Mouse (Mus musculus) G1E (cell line): ENCODE measurements around the gene Trim62.

Experiments used
- CTCF ChIP-seq: IDR thresholded peaks from 2 replicates; pipeline ENCODE4 v1.5.1; 2012; ENCODE audit warnings: low read depth, low read length, inconsistent platforms, mixed read lengths
- GATA1 ChIP-seq: IDR thresholded peaks from 2 replicates; pipeline ENCODE4 v1.6.1; 2012; ENCODE audit warnings: borderline replicate concordance, low read length, inconsistent platforms, mixed read lengths
- GATA2 ChIP-seq: IDR thresholded peaks from 2 replicates; pipeline ENCODE4 v1.6.1; 2012; ENCODE audit warnings: low read depth, low read length, inconsistent platforms, borderline replicate concordance
- POLR2AphosphoS5 ChIP-seq: IDR thresholded peaks from 2 replicates; pipeline ENCODE4 v1.6.1; 2012; ENCODE audit warnings: low read depth, low read length, inconsistent platforms; ENCODE audit not compliant: insufficient replicate concordance
- TAL1 ChIP-seq: conservative IDR thresholded peaks from 2 replicates; pipeline ENCODE4 v1.6.1; 2012; ENCODE audit warnings: low read depth, low read length, inconsistent platforms, mixed read lengths

DNA sequence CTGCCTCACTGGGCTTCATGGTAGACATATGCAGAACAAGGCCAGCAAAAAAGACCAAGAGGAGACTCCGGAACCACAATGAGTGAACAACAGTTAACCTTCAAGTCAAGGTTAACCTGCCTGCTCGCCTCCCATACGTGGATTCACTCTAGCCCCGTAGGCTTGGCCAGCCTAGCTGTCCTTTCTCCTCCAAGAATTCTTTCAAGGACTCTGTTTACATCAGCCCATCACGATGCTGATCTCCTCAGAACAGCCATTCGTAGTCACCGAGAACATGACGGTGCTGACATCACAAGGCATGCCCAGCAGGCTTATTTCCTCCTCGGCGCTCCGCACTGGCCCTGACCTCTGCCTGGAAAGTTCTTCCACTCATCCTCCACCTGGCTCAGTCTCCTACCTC lies 74.8 kb downstream of the Trim62 start:
- TF ChIP-seq GATA1 (no peak), CTCF (no peak), POLR2AphosphoS5 (no peak), GATA2 (no peak), TAL1 (no peak)
